Mouse (Mus musculus) hindbrain, postnatal 0 days (tissue): Measurements from ENCODE around the gene AC170998.1. TPM values are rescaled to one million over a fixed set of nuclear protein-coding genes. Genes with fewer than 3 reads are reported as not detected.

Source experiments
- ATAC-seq: fragments of 200-750 bp; cut with Nextera tagmentation; 2 replicates; pipeline ENCODE4 v1.8.0; 2017; ENCODE audit warnings: mild to moderate bottlenecking, moderate TSS enrichment, moderate library complexity
- DNase-seq: peaks from one replicate; pipeline ENCODE4 v3.0.0-alpha.2; 2015; ENCODE audit warnings: low spot score
- H3K27ac ChIP-seq: fragments of 300-500 bp; sonication (generic); 2 replicates; pipeline ENCODE4 v1.5.1; 2014; ENCODE audit warnings: mild to moderate bottlenecking
- H3K27me3 ChIP-seq: fragments of 300-500 bp; sonication (generic); 2 replicates; pipeline ENCODE4 v1.6.1; 2014; ENCODE audit warnings: low read length, mixed read lengths; ENCODE audit not compliant: insufficient read depth
- H3K36me3 ChIP-seq: fragments of 300-500 bp; sonication (generic); 2 replicates; pipeline ENCODE4 v1.6.1; 2014; ENCODE audit warnings: low read length, mixed read lengths; ENCODE audit not compliant: insufficient read depth
- H3K4me1 ChIP-seq: fragments of 300-500 bp; sonication (generic); 2 replicates; pipeline ENCODE4 v1.6.1; 2014; ENCODE audit warnings: antibody characterized with exemption, low read length, mixed read lengths; ENCODE audit not compliant: insufficient read depth
- H3K4me2 ChIP-seq: fragments of 300-500 bp; sonication (generic); 2 replicates; pipeline ENCODE4 v1.6.1; 2014; ENCODE audit warnings: low read depth, mild to moderate bottlenecking, low read length, moderate library complexity, mixed read lengths
- H3K4me3 ChIP-seq: fragments of 300-500 bp; sonication (generic); 2 replicates; pipeline ENCODE4 v1.5.1; 2014; ENCODE audit warnings: low read length
- H3K9ac ChIP-seq: fragments of 300-500 bp; sonication (generic); replicated peaks from 2 replicates; pipeline ENCODE4 v1.6.1; 2014; ENCODE audit warnings: mild to moderate bottlenecking, low read length, moderate library complexity, mixed read lengths
- H3K9me3 ChIP-seq: fragments of 300-500 bp; sonication (generic); 2 replicates; pipeline ENCODE4 v1.6.1; 2016; ENCODE audit warnings: low read length, mixed read lengths
- CTCF ChIP-seq: IDR thresholded peaks from 2 replicates; pipeline ENCODE4 v1.5.1; 2016; ENCODE audit warnings: antibody characterized with exemption, control low read depth, low read depth
- WGBS: fragments of 180-500 bp; shearing (Covaris S2); extraction: QIAGEN DNeasy Blood & Tissue Kit; methylation state at CpG from one replicate; pipeline ENCODE4 v1.1.7; 2014; 5-methylcytosine and 5-hydroxymethylcytosine counted together
- polyA plus RNA-seq: library from polyadenylated mRNA; unstranded; fragments of >200 nt; fragmentation: Nextera tagmentation; extraction: Ambion mirVana; gene quantifications from 2 replicates; pipeline ENCODE4 v1.2.1, GENCODE M21; 2015
- total RNA-seq: library from RNA; depleted of rRNA; stranded (reverse); fragments of >200 nt; gene quantifications from 2 replicates; pipeline ENCODE4 v1.2.3, GENCODE M21; 2014

AC170998.1 gene
- total and polyA plus RNA-seq, 2 experiments from 2014 or later: 3.1 to 4.3 TPM

DNA sequence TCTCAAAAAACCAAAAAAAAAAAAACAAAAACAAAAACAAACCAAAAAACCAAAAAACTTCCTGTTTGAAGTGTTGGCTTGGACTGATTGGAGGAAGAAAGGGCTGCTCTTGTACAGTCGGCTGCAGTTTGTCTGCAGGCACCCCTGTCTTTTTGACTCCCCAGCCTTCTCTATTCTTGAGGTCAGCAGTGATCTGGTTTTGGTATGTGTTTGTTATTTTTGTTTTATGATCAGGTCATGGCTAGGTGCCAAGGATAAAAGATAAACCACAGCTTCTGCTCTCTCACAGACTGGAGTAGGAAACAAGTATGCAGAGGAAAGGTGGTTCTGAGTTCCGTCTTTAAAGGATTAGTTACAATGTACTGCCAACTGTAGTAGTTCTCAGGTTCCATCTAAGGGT, 23.2 kb upstream of the AC170998.1 start:
- no peak overlapping the region for H3K4me3 ChIP-seq
- no peaks in the 10 kb centered on the region for H3K9me3 ChIP-seq
- no peak overlapping the region for H3K9ac ChIP-seq
- ATAC-seq: no peak
- H3K27me3 ChIP-seq: no peaks in the 10 kb centered on the region
- DNase-seq: no peak
- H3K4me2 ChIP-seq: no peak overlapping the region
- H3K36me3 ChIP-seq: no peaks in the 10 kb centered on the region; the same call in 1 of the 2 replicates
- H3K27ac ChIP-seq: no peak overlapping the region
- no peak for TF ChIP-seq CTCF
- H3K4me1 ChIP-seq: no peaks in the 10 kb centered on the region
- WGBS: 71% methylated on average over 2 of the region's 2 CpGs

DNA sequence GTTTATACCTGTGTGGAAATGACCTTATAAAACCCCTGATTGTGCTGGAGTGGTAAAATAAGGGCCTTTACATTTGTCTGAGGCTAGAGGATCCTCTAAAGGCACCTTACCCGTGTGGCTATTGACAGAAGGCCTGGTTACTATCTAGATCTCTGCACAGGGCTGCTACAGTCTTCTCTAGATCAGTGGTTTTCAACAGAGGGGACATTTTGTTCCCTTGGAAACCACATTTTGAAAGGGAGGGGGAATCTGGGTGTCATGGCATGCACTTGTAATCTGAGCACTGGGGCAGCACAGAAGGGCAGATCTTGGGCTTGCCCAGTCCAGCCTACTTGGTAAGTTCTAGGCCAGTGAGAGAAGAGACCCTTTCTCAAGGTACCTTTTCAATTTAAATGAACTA, 19.2 kb upstream of the AC170998.1 start:
- Histone ChIP-seq H3K4me2 (no peak overlapping the region), H3K27me3 (no peaks in the 10 kb centered on the region), H3K9me3 (no peaks in the 10 kb centered on the region), H3K36me3 (no peaks in the 10 kb centered on the region; the same call in 1 of the 2 replicates), H3K27ac (0 out of 2 replicates have a peak overlapping the region, but pooled peaks have one; percentile 34), H3K4me3 (no peak overlapping the region), H3K9ac (no peak overlapping the region), H3K4me1 (no peaks in the 10 kb centered on the region)
- ATAC-seq (no peak), DNase-seq (no peak)
- 32% methylated on average over 1 of the region's 1 CpGs for WGBS
- TF ChIP-seq CTCF: no peak

DNA sequence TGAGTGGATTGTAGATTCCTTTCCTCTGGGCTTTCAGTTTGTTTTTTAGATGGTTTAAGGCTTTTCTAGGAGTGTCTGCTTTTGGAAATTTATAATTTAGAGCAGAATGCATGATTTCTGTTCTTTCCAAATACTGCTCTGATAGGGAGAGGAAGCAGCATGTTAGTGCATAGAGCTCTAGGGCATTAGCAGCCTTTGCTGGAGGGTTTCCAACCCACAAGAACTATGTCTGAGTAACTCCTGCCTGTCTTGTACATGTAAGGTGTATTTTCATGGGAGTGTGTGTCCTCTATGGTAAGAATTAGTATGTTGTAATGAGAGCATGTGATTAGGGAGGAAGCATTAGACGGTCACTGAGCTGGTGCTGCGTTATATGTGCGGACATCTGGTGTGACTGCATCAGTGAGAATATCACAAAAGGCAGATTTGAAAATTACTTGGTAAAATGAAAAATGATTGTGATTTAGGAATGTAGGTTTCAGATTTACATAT, 18.7 kb upstream of the AC170998.1 start:
- H3K27me3 ChIP-seq: no peaks in the 10 kb centered on the region
- H3K4me1 ChIP-seq: no peaks in the 10 kb centered on the region
- H3K9me3 ChIP-seq: no peaks in the 10 kb centered on the region
- no peak for ATAC-seq
- 82% methylated on average over 3 of the region's 3 CpGs for WGBS
- DNase-seq: no peak
- H3K36me3 ChIP-seq: no peaks in the 10 kb centered on the region; the same call in 1 of the 2 replicates
- H3K27ac ChIP-seq: 0 out of 2 replicates have a peak overlapping the region, but pooled peaks have one; percentile 34
- no peak overlapping the region for H3K9ac ChIP-seq
- H3K4me2 ChIP-seq: no peak overlapping the region
- H3K4me3 ChIP-seq: no peak overlapping the region
- TF ChIP-seq CTCF: no peak

DNA sequence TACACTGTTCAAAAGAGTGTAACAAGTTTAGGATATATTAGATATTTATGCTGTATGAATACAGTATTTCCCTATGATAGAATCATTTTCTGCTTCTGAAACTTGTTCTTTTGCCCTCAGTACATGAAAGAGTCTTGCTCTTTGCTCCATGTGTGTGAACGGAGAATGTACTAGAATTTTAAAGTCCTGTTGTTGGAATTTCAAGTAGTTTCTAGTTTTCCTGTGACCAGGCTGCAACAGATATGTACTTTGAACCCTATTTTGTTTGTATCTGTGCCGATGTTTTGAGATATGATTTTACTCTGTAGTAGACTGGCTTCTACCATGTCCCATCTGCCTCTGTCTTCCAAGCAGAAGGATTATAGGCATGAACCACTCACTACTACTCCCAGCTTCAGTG, 18.1 kb upstream of the AC170998.1 start:
- Histone ChIP-seq H3K27me3 (no peaks in the 10 kb centered on the region), H3K9ac (no peak overlapping the region), H3K4me1 (no peaks in the 10 kb centered on the region), H3K27ac (no peak overlapping the region), H3K9me3 (no peaks in the 10 kb centered on the region), H3K4me3 (no peak overlapping the region), H3K4me2 (no peak overlapping the region), H3K36me3 (no peaks in the 10 kb centered on the region; the same call in 1 of the 2 replicates)
- no peak for DNase-seq
- ATAC-seq: no peak
- 90% methylated on average over 2 of the region's 2 CpGs for WGBS
- no peak for TF ChIP-seq CTCF

DNA sequence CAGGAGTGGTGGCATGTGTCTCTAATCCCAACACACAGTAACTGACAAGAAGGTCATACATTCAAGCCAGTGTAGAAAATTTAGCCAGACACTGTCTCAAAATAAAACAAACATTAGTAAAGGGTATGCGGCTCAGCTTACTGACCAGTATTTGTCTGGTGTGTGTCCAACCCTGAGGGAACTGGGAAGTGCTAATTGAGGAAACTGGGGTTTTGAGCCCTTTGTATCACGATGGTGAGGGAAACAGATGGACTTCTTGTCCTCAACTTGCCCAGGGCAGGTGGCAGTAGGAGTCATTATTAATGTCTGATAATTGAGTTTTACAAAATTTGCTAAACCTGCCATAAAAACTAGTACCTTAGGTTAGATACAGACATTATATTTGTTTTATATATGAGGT, 16.9 kb upstream of the AC170998.1 start:
- H3K9me3 ChIP-seq: no peaks in the 10 kb centered on the region
- ATAC-seq (no peak), DNase-seq (no peak)
- no peaks in the 10 kb centered on the region; the same call in 1 of the 2 replicates for H3K36me3 ChIP-seq
- H3K4me3 ChIP-seq: no peak overlapping the region
- no peak overlapping the region for H3K27ac ChIP-seq
- no peak for TF ChIP-seq CTCF
- H3K9ac ChIP-seq: no peak overlapping the region
- no peaks in the 10 kb centered on the region for H3K4me1 ChIP-seq
- H3K4me2 ChIP-seq: no peak overlapping the region
- H3K27me3 ChIP-seq: no peaks in the 10 kb centered on the region
- WGBS: 49% methylated on average over 2 of the region's 2 CpGs

GRCm38 (mm10) chr17:28709552-28710290, 16.2 kb upstream of the AC170998.1 start:
- WGBS: 85% methylated on average over 8 of the region's 8 CpGs
- no peak overlapping the region for H3K4me2 ChIP-seq
- no peaks in the 10 kb centered on the region; the same call in none of the 2 replicates for H3K36me3 ChIP-seq
- DNase-seq: no peak
- ATAC-seq: no peak
- H3K9ac ChIP-seq: no peak overlapping the region
- no peaks in the 10 kb centered on the region for H3K4me1 ChIP-seq
- no peak overlapping the region for H3K4me3 ChIP-seq
- no peak for TF ChIP-seq CTCF
- H3K9me3 ChIP-seq: no peaks in the 10 kb centered on the region
- no peaks in the 10 kb centered on the region for H3K27me3 ChIP-seq
- no peak overlapping the region for H3K27ac ChIP-seq

DNA sequence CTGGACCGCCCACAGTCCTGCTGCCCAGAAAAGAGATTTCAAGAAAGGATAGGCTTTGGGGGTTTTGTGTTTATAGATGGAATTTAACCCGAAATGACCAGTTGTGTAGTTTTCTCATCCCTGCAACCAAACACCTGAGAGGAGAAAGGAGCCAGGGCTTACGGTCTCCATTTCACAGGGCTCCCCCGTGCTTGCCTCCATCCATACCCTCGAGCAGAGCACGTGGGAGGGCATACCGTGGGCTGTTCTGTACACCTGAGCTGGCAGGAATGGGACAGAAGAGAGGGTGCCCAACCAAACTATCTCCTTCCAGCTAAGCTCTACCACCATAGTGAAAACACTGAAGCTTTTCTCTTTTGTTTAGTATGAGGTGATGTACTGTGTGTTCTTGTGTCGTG, 15.6 kb upstream of the AC170998.1 start:
- peaks cover 4% of the 10 kb centered on the region for H3K36me3 ChIP-seq
- no peak overlapping the region for H3K4me3 ChIP-seq
- DNase-seq (no peak), ATAC-seq (no peak)
- H3K4me2 ChIP-seq: no peak overlapping the region
- no peak for TF ChIP-seq CTCF
- no peaks in the 10 kb centered on the region for H3K9me3 ChIP-seq
- no peak overlapping the region for H3K9ac ChIP-seq
- no peaks in the 10 kb centered on the region for H3K27me3 ChIP-seq
- no peak overlapping the region for H3K27ac ChIP-seq
- H3K4me1 ChIP-seq: no peaks in the 10 kb centered on the region
- WGBS: 93% methylated on average over 8 of the region's 8 CpGs
